Mouse (Mus musculus) retina, adult 2 months (tissue): ENCODE measurements at regions not wholly inside any gene's neighbourhood (a gene's known extent, or its start where the extent isn't known, plus 50 kb on each side); places are given as distances from the start of the nearest gene placed in this dataset.
"Not testable (repeated sequence)": the region's sequence is repeated elsewhere in the genome, so short reads cannot be mapped to it uniquely, and the experiment has no call there.

ENCODE experiments used
- DNase-seq: peaks from one replicate; pipeline ENCODE4 v3.0.0-alpha.2; 2012; ENCODE audit warnings: low read depth, low spot score

DNA sequence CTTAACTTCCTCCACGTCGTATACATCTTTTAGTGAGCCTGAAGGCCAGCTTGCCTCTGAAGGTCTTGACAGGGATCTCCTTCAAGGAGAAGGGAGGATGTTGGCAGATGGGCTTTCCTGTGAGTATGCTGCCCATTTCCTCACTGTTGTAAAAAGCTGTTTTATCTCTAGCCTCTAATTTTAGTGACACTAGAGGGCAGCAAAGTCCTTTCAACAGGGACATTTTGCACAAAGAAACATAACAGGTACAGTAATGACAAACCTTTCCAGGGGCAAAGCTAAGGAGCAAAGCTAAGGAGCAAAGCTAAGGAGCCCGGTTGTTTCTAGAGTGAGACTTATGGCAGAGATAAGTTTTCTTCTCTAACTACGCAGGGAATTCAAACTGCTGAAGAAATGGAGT is 59.0 kb upstream of the Kbtbd8 start:
- DNase-seq, result peak; percentile 20

DNA sequence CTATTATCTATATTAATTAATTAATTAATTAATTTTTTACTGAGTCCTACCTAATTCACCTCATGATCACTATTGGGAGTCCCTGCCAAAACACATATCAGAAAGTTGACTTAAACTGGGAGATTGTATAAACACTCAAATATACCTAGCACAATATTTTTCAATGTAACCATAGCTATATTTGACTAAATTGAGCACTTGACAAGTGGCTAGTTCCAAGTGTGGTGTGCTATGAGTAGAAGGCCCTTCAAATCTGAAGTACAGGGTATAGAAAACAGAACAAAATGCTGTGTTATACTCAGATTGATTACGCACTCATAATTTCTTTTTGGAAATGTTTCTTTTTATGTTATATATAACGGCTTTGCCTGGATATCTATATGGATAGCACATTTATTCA is 60.8 kb upstream of the Kbtbd8 start:
- DNase-seq, result no peak

DNA sequence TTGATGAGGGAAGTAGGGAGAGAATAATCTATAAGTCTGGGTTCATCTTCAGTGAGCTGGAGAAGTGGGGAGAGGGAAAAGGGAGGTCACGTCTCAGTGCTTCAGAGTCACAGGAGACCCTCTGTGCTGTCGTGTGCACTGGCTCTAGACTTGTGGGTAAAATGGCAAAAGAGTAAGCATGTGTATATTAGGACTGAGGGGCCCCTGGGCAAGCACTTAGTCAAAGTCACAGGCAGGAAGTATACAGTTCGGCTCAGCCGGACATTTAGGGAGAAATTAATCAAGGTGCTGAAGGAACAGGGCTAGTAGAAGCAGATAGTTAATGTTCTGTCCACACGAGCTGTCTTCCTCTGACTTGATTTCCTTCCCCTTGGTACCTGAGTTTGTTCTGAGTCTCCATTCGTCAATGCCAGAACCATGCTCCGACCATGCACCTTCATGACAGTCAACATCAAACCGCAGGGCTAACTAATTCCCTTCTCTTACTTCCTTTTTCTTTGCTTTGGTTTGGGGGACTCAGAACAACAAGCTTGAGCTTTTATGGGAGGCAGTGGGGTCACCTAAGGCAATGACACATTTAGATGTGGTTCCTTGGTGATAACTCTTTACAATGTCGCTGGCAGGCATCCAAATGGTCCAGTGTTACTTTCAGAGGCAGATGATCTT is 63.2 kb upstream of the Kbtbd8 start:
- DNase-seq, result no peak

DNA sequence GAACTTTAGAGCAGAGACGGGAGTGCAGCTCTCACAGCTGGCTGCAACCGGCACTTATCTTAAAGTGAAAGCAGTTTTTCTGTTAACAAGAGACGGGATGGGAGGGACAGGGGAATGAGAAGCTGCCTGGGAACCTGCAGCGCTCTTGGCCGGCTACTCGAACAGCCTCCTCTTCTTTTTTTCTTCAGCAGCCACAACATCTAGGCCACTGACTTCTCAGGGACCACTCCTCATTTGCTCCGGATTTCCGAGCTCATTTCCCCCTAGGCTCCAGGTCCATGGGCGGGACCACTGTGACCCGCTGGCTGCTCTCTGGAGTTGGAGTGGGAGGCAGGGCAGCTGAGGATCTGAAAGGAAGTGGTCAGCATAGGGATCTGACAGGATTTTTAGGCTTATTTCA is 75.7 kb upstream of the Kbtbd8 start:
- not testable (repeated sequence) for DNase-seq

DNA sequence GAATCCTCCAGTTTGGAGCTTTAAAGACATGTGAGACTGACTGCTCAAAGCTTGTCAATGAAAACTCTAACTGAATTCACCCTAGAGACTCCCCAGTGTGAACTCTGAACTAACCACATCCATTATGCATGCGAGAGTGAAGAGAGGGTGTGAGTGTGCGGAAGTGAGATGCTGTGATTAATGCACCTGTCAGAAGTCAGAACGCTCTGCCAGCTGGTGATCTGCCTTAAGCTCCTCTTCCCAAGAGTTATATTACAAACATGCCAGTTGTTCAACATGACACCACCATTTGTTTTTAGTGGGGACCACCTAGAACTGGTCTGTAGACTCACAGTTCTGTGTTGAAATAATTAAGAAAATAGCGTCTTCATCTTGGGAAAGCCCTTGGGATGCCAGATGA is 92.8 kb upstream of the Kbtbd8 start:
- no peak for DNase-seq

DNA sequence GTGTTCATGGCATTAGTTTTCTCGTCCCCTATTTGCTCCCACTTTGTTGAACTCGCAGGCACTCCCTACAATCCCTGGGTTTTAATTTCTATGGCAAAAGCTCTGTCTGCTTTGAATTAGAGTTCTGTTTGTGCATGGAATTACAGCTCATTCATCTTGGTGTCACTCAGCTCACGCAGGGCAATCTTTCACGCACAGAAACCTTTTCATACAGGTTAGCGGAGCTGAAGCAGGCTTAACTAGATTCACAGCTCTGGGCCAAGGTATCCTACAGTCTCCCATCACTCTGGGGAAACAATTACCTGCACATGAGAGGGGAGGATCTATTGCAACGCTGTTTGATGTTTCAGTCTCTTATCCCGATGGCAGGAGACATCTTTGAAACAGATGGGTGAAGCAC is 95.3 kb upstream of the Kbtbd8 start:
- no peak for DNase-seq

DNA sequence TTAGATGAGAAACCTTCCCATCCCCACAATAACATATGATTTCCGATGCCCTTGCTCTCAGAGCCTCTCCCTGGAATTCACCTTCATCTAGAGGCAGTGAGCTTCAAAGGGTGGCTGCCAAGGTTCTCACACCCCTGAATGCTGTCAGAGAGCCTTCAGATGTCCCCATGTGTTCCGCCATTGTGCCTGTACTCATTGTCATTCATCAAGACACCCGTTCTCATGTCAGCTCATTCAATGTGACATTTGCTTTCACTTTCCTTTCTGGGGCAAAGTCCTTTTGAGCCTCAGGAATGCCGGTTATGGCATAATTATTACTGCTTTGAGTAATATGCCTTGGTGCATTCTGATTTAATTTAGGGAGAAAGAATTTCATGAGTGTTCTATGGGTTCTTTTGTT is 99.1 kb upstream of the Kbtbd8 start:
- DNase-seq, result no peak

DNA sequence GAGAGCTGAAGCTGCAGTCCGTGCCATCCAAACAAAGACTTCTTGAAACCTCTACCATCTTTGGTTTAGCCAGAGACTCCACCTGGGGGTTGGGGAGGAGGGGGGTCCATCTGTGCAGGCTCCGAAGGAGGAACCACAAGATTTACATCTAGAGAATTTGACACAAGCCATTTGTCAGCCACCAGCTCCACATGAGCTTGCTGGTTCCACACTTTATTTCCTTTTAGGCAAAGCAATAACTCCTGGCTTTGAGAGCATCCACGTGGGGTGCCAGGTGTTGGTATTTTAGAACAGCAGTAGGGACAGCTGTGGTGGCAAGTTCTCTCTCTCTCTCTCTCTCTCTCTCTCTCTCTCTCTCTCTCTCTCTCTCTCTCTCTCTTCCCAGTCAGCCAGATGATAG is 99.6 kb upstream of the Kbtbd8 start:
- no peak for DNase-seq

DNA sequence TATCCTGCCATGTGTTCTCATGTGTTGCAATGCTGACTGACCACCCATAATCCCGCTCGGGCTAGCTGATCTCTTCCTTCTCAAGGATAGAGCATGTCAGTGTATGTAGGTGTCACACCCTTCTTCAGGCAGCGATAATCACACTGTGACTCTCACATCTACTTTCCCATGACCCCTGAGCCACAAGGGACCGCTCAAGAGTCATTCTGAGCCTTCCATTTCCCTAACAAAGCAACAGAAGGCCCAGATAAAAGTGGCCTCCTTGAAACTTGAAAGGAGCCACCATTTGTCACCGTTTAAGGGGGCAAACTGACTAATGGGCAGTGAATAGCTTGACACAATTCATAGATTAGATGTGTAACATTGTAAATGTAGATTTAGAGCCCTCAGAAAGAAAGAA is 103.9 kb upstream of the Kbtbd8 start:
- DNase-seq, result no peak

DNA sequence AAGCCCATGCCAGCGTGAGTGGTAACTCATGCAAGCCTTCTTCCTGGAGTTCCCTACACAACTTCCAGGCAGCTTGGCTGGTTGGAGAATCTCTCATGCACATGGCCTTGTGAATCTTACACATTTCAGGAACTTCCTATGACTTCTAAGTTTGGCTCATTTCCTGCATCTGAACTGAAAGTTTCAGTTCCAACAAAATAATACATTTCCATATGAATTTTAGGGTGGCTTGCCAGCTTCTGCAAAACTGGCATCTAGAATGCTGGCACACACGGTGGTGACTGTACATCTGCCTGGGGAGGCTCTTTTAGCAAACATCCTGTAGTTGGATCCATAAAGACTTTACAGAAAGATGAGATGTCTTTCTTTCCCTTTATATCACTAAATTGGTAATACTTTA is 110.6 kb upstream of the Kbtbd8 start:
- DNase-seq, result no peak

DNA sequence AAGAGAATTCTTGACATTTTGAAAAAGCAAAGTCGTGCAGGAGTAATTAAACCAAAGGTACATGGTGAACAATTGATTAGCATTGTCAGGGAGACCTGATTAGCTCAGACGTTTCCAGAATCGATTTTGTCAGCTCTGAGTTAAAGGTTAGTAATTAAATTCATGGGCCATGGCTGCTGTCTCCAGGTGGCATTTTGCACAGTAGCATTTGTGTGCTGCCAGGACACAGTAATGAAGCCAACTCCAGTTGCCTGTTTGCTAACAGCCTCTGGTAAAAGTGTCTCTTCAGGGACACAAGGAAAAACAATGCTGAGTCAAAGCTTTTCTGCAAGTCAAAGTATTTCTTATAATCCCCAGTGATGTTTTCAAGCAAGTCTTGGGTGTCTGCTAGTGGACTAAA is 113.3 kb upstream of the Kbtbd8 start:
- no peak for DNase-seq

DNA sequence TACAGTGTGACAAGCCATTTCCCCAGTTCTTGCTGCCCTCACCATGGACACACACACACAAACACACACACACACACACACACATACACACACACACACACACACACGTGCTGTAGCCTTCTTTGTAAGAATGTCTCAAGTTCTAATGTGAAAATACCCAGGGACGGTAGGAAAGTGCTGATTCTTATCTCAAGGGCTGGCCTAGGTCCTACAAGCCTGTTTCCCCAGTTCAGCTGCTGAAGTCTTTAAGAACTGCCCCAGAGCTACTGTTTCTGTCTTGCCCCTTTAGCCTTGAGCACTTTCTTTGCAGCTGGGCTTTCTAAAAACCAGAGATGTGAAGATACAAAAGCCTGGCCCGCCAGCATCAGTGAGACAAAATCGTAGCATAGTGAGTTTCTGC is 117.5 kb upstream of the Kbtbd8 start:
- no peak for DNase-seq

DNA sequence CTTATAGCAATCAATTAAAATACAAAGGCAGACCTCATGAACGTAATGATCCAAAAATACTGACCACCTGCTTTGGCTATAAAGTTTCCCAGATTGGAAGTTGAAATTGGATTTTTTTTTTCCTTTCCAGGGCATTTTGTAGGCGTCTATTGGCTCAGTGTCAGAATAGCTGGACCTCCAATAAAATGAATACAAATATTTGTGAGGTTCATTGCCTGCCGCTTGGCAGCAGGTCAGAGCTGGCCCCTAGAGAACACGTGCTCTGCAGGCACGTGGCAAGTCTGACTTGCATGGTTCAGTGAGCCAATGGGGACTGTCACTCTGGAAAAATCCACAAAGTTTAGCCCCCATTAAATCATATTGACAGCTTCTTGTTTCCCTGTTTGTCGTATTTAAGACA is 118.0 kb upstream of the Kbtbd8 start:
- no peak for DNase-seq

DNA sequence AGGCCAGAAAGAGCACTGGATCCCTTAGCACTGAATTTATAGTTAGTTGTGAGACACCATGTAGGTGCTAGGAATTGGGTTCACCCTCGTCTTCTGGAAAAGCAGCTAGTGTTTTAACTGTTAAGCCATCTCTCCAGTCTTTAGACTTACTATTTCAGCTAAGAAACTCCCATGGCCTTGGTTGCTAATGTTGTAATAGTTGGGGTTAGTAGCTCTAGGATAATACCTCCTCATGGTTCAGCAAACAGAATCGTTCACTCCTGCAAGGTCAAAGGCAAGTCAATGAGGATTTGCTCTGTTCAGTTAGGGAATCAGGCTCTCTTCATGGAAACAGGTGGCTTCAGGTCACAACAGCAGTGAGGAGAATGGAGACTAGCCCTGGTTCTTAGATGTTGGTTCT is 118.7 kb upstream of the Kbtbd8 start:
- DNase-seq, result no peak

DNA sequence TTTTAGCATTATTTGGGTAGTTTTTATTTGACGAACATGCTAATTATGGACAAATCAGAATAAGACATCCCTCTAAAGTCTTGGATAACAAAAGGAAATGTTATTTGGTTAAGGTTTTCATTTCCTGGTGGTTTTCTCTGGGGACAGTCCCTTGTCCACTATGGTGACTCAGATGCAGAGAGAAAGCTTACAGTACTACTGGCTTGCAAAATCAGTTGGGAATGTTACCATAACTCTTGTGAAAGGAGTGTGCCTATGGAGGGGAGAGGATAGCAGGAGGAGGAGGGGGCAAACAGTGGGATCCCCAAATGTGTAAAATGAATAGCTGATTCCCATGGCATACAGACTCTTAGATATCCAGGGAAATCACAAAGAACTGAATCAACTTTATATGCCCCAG is 122.7 kb upstream of the Kbtbd8 start:
- no peak for DNase-seq

DNA sequence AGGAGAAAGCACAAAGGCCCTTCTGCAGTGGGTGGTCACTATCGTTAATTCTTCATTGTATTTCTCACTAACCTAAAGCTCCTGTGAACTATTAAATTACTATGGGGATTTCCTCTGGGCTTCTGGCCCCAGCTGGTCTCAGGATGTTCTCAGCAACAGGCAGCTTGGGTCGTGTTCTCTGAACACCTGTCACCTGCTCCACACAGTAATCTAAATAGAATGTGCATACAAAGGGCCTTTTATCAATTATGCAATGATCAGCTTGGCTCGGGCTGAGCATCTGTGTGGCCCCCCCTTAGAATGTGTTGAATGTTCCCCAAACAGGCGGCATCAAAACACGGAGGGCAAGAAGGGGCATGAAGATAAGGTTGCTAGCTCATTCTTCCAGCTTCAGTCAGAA is 129.6 kb upstream of the Kbtbd8 start:
- no peak for DNase-seq

DNA sequence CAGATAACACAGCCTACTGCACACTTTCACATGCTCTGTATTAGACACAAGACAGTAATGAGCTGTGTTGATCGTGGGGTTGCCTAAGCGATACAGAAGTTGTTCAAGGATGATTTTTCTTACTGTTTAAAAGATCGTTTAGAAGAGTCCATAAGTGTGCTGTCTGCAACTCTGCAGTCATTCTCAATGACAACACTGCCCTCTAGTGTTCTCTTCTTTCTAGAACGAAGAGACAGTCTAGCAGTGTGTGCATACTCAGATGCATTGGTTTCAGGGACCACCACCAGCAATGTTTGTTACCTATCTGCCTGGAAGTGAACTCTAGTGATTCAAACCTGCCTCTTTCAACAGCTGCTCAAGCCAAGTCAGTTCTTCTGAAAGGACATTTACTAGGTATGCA is 130.7 kb upstream of the Kbtbd8 start:
- DNase-seq, result peak; percentile 36

DNA sequence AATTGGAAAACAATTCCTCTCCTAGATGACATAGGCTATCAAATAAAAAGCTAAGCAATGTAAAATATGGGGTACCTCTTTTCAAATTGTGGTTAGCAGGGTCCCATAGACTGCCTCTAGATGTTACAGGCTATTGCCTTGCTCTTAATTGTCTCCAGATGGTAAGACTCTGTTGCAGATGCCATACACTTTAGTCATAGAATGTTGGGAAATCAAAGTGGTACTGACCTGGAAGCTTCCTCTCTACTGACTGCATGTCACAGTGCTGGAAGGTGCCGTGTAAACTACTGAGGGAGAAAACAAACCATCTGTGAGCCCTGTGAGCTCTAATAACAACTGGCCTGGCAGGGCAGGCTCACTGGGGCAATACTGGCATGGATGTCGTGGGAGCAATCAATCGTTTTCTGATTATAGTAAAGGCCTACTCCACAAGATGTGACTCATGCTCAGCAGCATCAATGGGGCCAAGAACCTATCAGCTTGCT is 132.6 kb upstream of the Kbtbd8 start:
- DNase-seq, result no peak

DNA sequence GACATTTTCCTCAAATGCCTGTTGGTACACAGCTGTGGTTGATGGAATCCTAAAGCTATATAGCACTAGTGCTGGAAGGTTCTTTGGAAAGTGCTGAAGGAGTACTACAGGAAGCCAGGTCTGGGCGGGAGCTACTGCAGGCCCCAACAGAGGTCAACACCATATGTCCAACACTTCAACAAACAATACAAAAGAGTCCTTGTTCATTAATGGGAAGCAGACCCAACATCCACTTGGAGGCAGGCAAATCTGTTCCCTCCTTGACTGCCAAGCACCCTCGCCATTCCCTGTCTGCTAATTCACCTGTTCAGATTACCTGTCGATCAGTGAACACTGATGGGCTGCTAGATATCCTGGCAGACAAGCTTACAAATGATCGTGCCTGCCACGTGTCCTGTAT is 148.4 kb upstream of the Kbtbd8 start:
- DNase-seq, result no peak

DNA sequence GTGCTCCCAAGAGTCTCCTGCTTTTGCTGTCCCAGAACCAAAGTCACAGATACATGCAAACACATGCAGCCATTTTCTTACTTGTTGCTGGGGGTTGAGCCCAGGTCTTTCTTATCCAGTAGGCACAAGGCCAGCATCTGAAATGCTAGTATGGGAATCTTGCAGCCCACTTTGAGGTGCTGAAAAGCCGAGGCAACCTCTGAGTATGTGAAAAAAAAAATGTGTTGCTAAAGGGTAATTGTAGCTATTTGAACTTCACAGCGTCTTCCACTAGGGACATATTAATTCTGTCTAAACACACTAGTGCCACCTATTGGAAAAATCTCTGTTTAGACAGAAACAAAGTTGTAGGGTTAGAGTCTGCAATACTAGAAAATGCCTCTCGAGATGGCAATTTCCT is 150.1 kb upstream of the Kbtbd8 start:
- DNase-seq, result peak; percentile 20

DNA sequence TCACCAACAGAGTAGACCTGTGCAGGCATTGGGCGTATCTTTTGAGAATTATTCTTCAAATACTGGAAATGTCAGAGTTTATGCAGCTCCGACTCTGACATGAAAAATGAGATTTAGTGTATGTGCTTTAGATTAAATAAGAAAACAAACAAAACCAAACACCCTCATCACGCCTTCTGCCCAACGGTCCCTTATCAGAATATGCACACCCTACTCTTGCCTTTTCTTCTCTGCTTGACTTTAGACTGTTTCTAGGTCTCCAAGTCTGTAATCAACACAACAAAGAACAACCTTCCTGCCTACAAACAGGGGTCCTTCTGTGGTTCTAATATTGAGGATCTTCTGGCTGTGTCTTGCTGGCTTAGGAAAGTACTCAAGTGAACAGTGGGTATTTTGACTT is 153.8 kb upstream of the Kbtbd8 start:
- DNase-seq, result no peak

DNA sequence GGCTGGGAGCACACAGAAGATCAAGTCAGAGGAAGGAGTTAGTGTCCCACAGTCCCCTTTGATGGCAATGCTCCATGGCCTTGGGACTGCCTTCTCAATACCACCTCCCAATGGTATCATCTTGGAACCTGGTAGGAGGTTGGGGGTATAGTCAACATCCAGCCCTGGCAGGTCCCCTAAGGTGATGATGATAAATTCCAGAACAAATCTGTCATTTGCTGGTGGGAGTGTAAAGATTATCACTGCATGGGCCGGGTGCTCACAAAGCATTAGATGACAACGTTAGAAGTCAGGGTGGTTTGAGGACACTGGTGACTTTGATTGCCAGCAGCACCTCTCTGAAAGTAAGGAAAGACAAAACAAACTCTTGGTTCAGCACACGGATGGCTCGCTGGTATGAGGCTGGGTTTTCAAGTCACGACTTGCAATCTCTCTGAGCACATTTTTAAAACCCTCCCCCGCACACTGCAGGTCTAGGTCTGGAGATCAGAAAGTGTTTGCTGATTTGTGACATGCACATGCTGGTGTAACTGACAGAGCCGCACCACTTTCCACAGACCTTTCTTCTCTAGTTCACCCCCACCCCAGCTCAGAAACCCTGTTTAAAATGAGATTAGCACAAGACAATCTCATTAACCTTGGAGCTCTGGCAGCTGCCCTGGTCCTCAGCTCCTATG is 154.5 kb upstream of the Kbtbd8 start:
- DNase-seq, result no peak

DNA sequence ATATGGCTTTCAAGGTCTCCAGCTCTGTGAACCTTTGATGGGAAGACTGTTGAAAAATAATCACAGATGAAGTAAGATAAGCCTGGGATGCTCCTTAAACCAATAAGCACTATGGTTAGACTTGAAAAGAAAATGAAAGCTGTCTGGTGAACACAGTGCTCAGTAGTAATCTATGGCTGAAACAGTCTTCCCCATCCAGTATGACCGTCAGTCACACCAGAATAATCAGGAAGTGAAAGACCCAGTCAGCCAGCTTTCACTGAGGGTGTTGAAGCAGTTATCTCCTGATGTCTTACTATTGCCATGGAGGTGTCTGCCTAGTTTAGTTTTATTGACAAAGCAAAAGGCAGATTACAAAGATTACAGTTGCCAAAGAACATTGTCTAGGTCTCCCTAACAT is 155.2 kb upstream of the Kbtbd8 start:
- no peak for DNase-seq

DNA sequence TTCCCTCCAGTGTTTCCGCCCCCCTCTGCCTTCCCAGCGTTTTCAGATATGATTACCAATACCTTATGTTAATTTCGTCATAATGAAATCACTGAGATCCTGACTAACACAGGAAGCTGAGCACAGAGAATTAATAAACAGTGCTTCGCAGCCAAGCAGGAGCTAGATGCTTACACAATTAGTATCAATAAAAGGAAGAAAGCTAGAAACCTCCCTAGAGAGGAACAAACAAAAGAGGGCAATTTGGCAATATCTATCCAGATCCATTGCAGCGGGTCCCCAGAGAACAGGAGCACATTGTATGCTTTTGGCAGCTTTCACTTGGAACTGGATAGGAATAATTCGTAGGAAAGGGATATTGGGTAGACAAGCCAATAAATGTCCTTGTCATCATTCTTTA is 159.1 kb upstream of the Kbtbd8 start:
- no peak for DNase-seq
